Mouse (Mus musculus) CH12.LX (cell line): ENCODE results near the gene Syt15. TPM values are rescaled to one million over a fixed set of nuclear protein-coding genes. Genes with fewer than 3 reads are reported as not detected.

Experiments
- DNase-seq: peaks from one replicate; pipeline ENCODE4 v3.0.0-alpha.2; 2013; ENCODE audit errors: extremely low read depth
- H3K27ac ChIP-seq: 2 replicates; pipeline ENCODE4 v1.5.1; 2012; ENCODE audit warnings: low read depth, mild to moderate bottlenecking, control low read depth, moderate library complexity; ENCODE audit not compliant: insufficient read depth
- H3K27me3 ChIP-seq: replicated peaks from 2 replicates; pipeline ENCODE3; 2012; ENCODE audit warnings: inconsistent platforms
- H3K36me3 ChIP-seq, 2 experiments: replicated peaks in 1 of 2; 2 replicates each; pipeline versions ENCODE3 to v1.6.1; 2012; ENCODE audit warnings: inconsistent platforms in 1 of 2, low read length in 1 of 2, mild to moderate bottlenecking in 1 of 2, mixed read lengths in 1 of 2, moderate library complexity in 1 of 2; ENCODE audit not compliant: control insufficient read depth in 1 of 2, insufficient read depth in 1 of 2
- H3K4me1 ChIP-seq, 2 experiments: 2 replicates each; pipeline ENCODE4 v1.6.1; 2012; ENCODE audit warnings: inconsistent platforms in 1 of 2, moderate library complexity in 1 of 2; ENCODE audit not compliant: insufficient read depth in 2 of 2, control insufficient read depth in 1 of 2
- H3K4me2 ChIP-seq: 2 replicates; pipeline ENCODE4 v1.6.1; 2012; ENCODE audit warnings: low read depth, mild to moderate bottlenecking, control low read depth; ENCODE audit not compliant: poor library complexity, insufficient read depth, severe bottlenecking
- H3K4me3 ChIP-seq, 3 experiments: fragments of 150-350 bp in 1 of 3; sonication (generic) in 1 of 3; replicated peaks in 1 of 3; 2 replicates each; pipeline versions ENCODE3 to v1.5.1; 2011 to 2012; ENCODE audit warnings: low read depth in 2 of 3, low read length in 2 of 3, mild to moderate bottlenecking in 2 of 3, moderate library complexity in 2 of 3, control low read depth in 1 of 3, improper control_type of control experiment in 1 of 3, inconsistent platforms in 1 of 3, mixed read lengths in 1 of 3; ENCODE audit not compliant: poor library complexity in 1 of 3
- H3K79me2 ChIP-seq: replicated peaks from 2 replicates; pipeline ENCODE4 v1.6.1; 2012; ENCODE audit warnings: mild to moderate bottlenecking, moderate library complexity; ENCODE audit not compliant: control insufficient read depth, poor library complexity, insufficient read depth, severe bottlenecking; ENCODE audit errors: extremely low read depth
- H3K9ac ChIP-seq: 2 replicates; pipeline ENCODE4 v1.6.1; 2012; ENCODE audit warnings: low read depth, mild to moderate bottlenecking, control low read depth, moderate library complexity; ENCODE audit not compliant: insufficient read depth
- H3K9me3 ChIP-seq: replicated peaks from 2 replicates; pipeline ENCODE3; 2012; ENCODE audit warnings: low read length, inconsistent platforms, mixed read lengths
- IRF4 ChIP-seq: IDR thresholded peaks from 2 replicates; pipeline ENCODE4 v1.6.1; 2014; ENCODE audit warnings: low read depth, mild to moderate bottlenecking, inconsistent platforms, low read length, improper control_type of control experiment
- MXI1 ChIP-seq: IDR thresholded peaks from 2 replicates; pipeline ENCODE4 v1.6.1; 2011; ENCODE audit warnings: mild to moderate bottlenecking, low read depth, low read length, improper control_type of control experiment
- TBP ChIP-seq: conservative IDR thresholded peaks from 2 replicates; pipeline ENCODE4 v1.6.1; 2011; ENCODE audit warnings: low read depth, low read length, improper control_type of control experiment
- TCF12 ChIP-seq: IDR thresholded peaks from 2 replicates; pipeline ENCODE4 v1.6.1; 2014; ENCODE audit warnings: low read depth, mild to moderate bottlenecking, inconsistent platforms, low read length, improper control_type of control experiment
- ZMIZ1 ChIP-seq: IDR thresholded peaks from 2 replicates; pipeline ENCODE4 v1.6.1; 2012; ENCODE audit warnings: low read depth, mild to moderate bottlenecking, inconsistent platforms, low read length, improper control_type of control experiment
- dilution Hi-C: fragments of 300-500 bp; cut with MboI; formaldehyde crosslinking; loops from 2 replicates; pipeline ENCODE4 v1.14.3; 2020; ENCODE audit warnings: low sequenced_read_pairs; ENCODE audit not compliant: extremely low pct_unique_long_range_greater_than_20kb, extremely low pct_ligation_motif_present
- in situ Hi-C: fragments of 300-500 bp; cut with MboI; formaldehyde crosslinking; loops from 3 replicates; pipeline ENCODE4 v1.14.3; 2019; ENCODE audit warnings: low sequenced_read_pairs, low pct_ligation_motif_present, low pct_unique_long_range_greater_than_20kb, mixed read lengths
- polyA plus RNA-seq: library from polyadenylated mRNA; unstranded; fragments of >175 nt; gene quantifications from 2 replicates; pipeline ENCODE4 v1.2.1, GENCODE M21; 2012; ENCODE audit warnings: low read depth; ENCODE audit not compliant: insufficient read length
- total RNA-seq, 2 experiments: library from RNA; depleted of rRNA; stranded (reverse); fragments of 300-350 nt in 1 of 2; fragments of >200 nt in 1 of 2; gene quantifications; 2 replicates each; pipeline ENCODE4 v1.2.3; 2012 to 2014

The Syt15 gene
- total and polyA plus RNA-seq, 3 experiments: 0.10 TPM; not detected in 2

DNA sequence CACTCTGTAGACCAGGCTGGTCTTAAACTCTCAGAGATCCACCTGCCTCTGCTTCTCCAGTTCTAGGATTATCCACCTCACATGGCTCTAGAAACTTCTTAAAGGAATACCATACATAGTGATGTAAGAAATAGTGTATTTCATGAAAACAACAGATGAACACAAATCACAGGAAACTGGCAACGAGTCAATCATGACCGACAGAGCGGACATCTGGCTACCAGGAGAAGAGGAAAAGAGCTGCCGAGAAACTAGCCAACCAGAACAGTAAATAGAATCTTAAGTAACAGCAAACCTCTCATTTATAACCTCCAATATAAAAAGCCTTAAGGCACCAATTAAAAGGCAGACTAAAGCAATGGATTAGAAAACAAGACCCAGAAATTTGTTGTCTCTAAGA, 60.3 kb downstream of the Syt15 start:
- peaks cover 0 to 7% of the 10 kb centered on the region in 2 experiments for H3K36me3 ChIP-seq
- H3K79me2 ChIP-seq: no peaks in the 10 kb centered on the region
- H3K9me3 ChIP-seq: no peaks in the 10 kb centered on the region
- H3K27ac ChIP-seq: no peak overlapping the region
- no peak overlapping the region for H3K4me2 ChIP-seq
- H3K4me3 ChIP-seq: no peak overlapping the region
- TF ChIP-seq IRF4 (no peak), TCF12 (no peak), ZMIZ1 (no peak), MXI1 (no peak), TBP (no peak)
- H3K9ac ChIP-seq: no peak overlapping the region
- DNase-seq: no peak
- H3K27me3 ChIP-seq: no peaks in the 10 kb centered on the region
- in situ Hi-C loops (no loop called here), dilution Hi-C loops (no loop called here)
- H3K4me1 ChIP-seq: no peaks in the 10 kb centered on the region

Other genes with a start within 250 kb of the Syt15 start
- gene Zfp488, start 240.8 kb upstream of the Syt15 start, total RNA-seq (2012; rRNA removed): not detected in 2 replicates
- not detected in 2 replicates for gene Zfp488, start 240.8 kb upstream of the Syt15 start, total RNA-seq (2014; rRNA removed)
- gene Zfp488, start 240.8 kb upstream of the Syt15 start, polyA plus RNA-seq: not detected in 2 replicates
- gene Gm30083, start 204.4 kb upstream of the Syt15 start, total RNA-seq (2012; rRNA removed): not detected in 2 replicates
- gene Gm30083, start 204.4 kb upstream of the Syt15 start, total RNA-seq (2014; rRNA removed): not detected in 2 replicates
- not detected in 2 replicates for gene Gm30083, start 204.4 kb upstream of the Syt15 start, polyA plus RNA-seq
- not detected in 2 replicates for gene Gm5460, start 202.8 kb upstream of the Syt15 start, total RNA-seq (2012; rRNA removed)
- gene Gm5460, start 202.8 kb upstream of the Syt15 start, total RNA-seq (2014; rRNA removed): not detected in 2 replicates
- gene Gm5460, start 202.8 kb upstream of the Syt15 start, polyA plus RNA-seq: not detected in 2 replicates
- gene Antxrl, start 166.9 kb upstream of the Syt15 start, total RNA-seq (2012; rRNA removed): not detected in 2 replicates
- not detected in 2 replicates for gene Antxrl, start 166.9 kb upstream of the Syt15 start, total RNA-seq (2014; rRNA removed)
- gene Antxrl, start 166.9 kb upstream of the Syt15 start, polyA plus RNA-seq: not detected in 2 replicates
- gene Anxa8, start 133.6 kb upstream of the Syt15 start, total RNA-seq (2012; rRNA removed): 1.8 and 2.3 TPM in 2 replicates
- gene Anxa8, start 133.6 kb upstream of the Syt15 start, total RNA-seq (2014; rRNA removed): 0.23 and 0.24 TPM in 2 replicates
- gene Anxa8, start 133.6 kb upstream of the Syt15 start, polyA plus RNA-seq: 0.33 TPM in 1 of 2 replicates, not detected in the other
- gene A630023A22Rik, start 116.8 kb upstream of the Syt15 start, total RNA-seq (2012; rRNA removed): not detected in 2 replicates
- gene A630023A22Rik, start 116.8 kb upstream of the Syt15 start, total RNA-seq (2014; rRNA removed): not detected in 2 replicates
- gene A630023A22Rik, start 116.8 kb upstream of the Syt15 start, polyA plus RNA-seq: 0.36 TPM in 1 of 2 replicates, not detected in the other
- 0.04 TPM in 2 replicates for gene Npy4r, start 67.1 kb upstream of the Syt15 start, total RNA-seq (2012; rRNA removed)
- not detected in 2 replicates for gene Npy4r, start 67.1 kb upstream of the Syt15 start, total RNA-seq (2014; rRNA removed)
- not detected in 2 replicates for gene Npy4r, start 67.1 kb upstream of the Syt15 start, polyA plus RNA-seq
- gene Gprin2, start 17.9 kb upstream of the Syt15 start, total RNA-seq (2012; rRNA removed): 0.21 and 0.80 TPM in 2 replicates
- 0.01 and 0.04 TPM in 2 replicates for gene Gprin2, start 17.9 kb upstream of the Syt15 start, total RNA-seq (2014; rRNA removed)
- 0.05 and 0.16 TPM in 2 replicates for gene Gprin2, start 17.9 kb upstream of the Syt15 start, polyA plus RNA-seq
- gene Shld2, start 90.9 kb downstream of the Syt15 start, total RNA-seq (2012; rRNA removed): 13.4 and 13.9 TPM in 2 replicates
- 21.8 and 24.1 TPM in 2 replicates for gene Shld2, start 90.9 kb downstream of the Syt15 start, total RNA-seq (2014; rRNA removed)
- gene Shld2, start 90.9 kb downstream of the Syt15 start, polyA plus RNA-seq: 11.4 and 12.0 TPM in 2 replicates
- gene Glud1, start 91.1 kb downstream of the Syt15 start, total RNA-seq (2012; rRNA removed): 87.3 and 89.9 TPM in 2 replicates
- gene Glud1, start 91.1 kb downstream of the Syt15 start, total RNA-seq (2014; rRNA removed): 116 and 118 TPM in 2 replicates
- 134 and 143 TPM in 2 replicates for gene Glud1, start 91.1 kb downstream of the Syt15 start, polyA plus RNA-seq
- gene Fam25c, start 135.8 kb downstream of the Syt15 start, total RNA-seq (2012; rRNA removed): not detected in 2 replicates
- gene Fam25c, start 135.8 kb downstream of the Syt15 start, total RNA-seq (2014; rRNA removed): not detected in 2 replicates
- not detected in 2 replicates for gene Fam25c, start 135.8 kb downstream of the Syt15 start, polyA plus RNA-seq
- 0.21 and 0.50 TPM in 2 replicates for gene Sncg, start 155.2 kb downstream of the Syt15 start, total RNA-seq (2012; rRNA removed)
- gene Sncg, start 155.2 kb downstream of the Syt15 start, total RNA-seq (2014; rRNA removed): 0.50 TPM in 1 of 2 replicates, not detected in the other
- 0.27 TPM in 1 of 2 replicates, not detected in the other for gene Sncg, start 155.2 kb downstream of the Syt15 start, polyA plus RNA-seq
- gene Mmrn2, start 155.9 kb downstream of the Syt15 start, total RNA-seq (2012; rRNA removed): 0.04 TPM in 1 of 2 replicates, not detected in the other
- not detected in 2 replicates for gene Mmrn2, start 155.9 kb downstream of the Syt15 start, total RNA-seq (2014; rRNA removed)
- gene Mmrn2, start 155.9 kb downstream of the Syt15 start, polyA plus RNA-seq: 0.06 and 0.10 TPM in 2 replicates